Mouse (Mus musculus) spleen, postnatal 10 days (tissue): Measurements from ENCODE around the gene Col4a2.

ENCODE experiments used
- DNase-seq, 2 experiments: peaks; one replicate each; pipeline ENCODE4 v3.0.0; 2021 to 2022; ENCODE audit warnings: low spot score in 2 of 2

Gene Col4a2

GRCm38 (mm10) chr8:11357921-11358436 lies 45.4 kb downstream of the Col4a2 start:
- DNase-seq, result no peak

DNA sequence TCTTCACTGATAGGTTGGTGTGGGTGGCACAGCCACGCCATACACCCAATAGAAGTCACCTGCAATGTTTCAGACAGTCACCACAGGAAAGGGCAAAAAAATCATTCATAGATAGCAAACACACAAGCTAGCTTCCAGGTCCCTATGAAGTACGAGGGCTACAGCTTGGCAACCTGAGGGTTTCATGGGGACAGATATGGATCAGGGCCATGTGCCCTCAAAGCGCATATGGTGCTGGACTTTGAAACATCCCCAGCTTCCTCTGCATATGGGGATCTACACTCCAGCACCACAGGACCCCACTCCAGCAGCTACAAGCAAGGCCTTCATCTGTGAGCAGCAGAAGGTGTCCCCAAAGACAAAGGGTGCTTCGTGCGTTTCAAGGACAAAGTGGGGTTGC lies 47.2 kb downstream of the Col4a2 start:
- no peak for DNase-seq

DNA sequence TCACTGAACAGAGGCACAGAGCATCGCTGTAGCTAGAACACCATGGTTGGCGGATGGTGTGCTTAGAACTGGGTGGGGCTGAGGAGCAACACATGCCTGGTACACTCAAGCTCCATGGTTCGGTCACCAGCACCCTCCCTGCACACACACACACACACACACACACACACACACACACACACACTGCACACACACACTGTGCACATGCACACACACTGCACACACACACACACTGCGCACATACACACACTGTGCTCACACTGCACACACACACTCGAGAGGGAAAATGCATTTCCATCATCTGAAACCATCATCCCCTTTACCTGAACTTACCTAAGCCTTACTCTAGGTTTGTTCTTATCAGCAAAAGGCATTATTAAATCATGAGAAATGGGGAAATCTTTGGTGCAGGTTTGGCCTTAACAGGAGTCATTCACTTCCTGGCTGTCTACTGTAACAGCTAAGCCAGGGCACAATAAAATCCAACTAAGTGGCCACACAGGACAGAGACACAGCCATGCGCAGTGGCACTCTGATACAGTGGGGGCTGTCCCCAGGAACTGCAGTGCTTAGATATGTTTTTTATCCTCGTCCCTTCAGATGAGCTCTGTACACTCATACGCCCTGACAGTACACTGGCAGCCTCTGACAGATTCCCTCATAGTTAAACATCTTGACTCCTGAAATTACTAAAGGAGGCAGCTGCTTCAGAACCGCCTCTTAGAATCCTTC lies 49.1 kb downstream of the Col4a2 start:
- no peak for DNase-seq

GRCm38 (mm10) chr8:11362278-11363214 lies 49.9 kb downstream of the Col4a2 start:
- DNase-seq, result no peak

GRCm38 (mm10) chr8:11363340-11364126 lies 50.9 kb downstream of the Col4a2 start:
- no peak for DNase-seq

DNA sequence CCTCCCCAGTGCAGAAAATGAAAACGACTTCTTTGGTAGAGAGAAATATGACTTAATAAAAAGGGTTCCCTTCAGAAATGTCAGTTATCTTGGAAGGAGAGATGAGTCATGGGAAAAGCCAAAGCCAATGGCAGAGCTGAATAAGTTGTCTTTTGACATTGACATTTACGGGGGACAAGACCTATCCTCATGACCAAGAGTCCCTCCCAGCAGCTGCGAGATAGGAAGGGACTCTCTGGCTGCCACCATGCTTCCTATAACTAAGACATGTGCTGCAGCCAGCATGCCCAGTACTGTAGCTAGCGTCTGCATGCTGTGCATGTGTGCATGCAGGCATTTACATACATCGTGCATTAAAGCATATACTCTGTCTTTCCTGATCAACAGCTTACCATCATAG lies 53.6 kb downstream of the Col4a2 start:
- DNase-seq, result no peak

- DNase-seq, result no peak
Observed at GRCm38 (mm10) chr8:11366741-11367140, 54.1 kb downstream of the Col4a2 start.

GRCm38 (mm10) chr8:11367670-11368069 lies 55.1 kb downstream of the Col4a2 start:
- no peak for DNase-seq

DNA sequence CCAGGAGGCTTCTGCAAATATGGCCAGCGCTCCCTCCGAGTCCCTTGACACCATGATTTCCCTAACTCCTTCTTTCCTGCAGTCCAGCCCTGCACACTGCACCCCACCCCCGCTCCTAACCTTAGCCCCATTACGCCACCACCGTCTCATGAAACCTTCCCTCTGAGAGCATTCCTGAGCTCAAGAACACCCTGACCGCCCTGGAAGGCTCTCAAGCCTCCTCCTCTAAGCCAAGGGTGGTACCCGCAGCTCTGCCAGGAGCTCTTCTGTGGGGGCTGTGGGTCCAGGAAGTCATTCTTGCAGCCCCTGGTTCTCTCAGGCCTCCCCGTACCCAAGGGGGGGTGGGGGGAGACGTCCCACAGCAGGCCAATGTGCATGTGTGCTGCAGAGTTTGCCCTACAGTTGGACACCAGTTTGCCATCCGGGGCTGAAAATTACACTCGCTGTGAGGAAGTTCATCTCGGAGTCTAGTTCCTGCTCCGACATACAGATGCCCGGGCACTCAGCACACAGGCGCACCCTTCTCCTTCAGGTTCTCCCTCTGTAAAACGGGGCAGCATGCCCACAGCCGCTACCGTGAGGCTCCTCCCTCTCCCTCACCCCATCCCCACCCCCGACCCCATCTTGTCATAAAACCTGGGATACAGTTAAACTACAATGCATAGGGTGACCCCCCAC lies 57.1 kb downstream of the Col4a2 start:
- no peak for DNase-seq

DNA sequence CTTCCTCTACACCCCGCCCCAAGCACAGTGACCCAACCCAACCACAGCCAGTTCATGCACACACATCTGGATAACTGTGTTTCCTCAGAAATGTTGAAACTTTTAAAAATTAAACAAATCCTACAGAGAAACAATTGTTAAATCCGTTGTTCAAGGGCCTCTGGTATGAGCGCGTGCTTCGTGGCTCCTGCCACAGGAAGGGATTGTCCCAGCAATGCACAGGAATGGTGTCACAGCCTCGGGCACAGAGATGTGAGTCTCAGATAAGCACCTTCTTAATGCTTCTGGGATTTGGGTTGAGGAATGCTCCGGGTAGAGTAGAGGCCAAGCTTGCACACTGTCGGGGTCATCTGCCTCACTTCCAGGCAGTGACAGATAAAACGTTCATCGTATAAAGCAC lies 58.7 kb downstream of the Col4a2 start:
- DNase-seq, result no peak

- DNase-seq, result no peak
Observed at GRCm38 (mm10) chr8:11372080-11372479, 59.5 kb downstream of the Col4a2 start.

- no peak for DNase-seq
Observed at GRCm38 (mm10) chr8:11373643-11374325, 61.2 kb downstream of the Col4a2 start.

DNA sequence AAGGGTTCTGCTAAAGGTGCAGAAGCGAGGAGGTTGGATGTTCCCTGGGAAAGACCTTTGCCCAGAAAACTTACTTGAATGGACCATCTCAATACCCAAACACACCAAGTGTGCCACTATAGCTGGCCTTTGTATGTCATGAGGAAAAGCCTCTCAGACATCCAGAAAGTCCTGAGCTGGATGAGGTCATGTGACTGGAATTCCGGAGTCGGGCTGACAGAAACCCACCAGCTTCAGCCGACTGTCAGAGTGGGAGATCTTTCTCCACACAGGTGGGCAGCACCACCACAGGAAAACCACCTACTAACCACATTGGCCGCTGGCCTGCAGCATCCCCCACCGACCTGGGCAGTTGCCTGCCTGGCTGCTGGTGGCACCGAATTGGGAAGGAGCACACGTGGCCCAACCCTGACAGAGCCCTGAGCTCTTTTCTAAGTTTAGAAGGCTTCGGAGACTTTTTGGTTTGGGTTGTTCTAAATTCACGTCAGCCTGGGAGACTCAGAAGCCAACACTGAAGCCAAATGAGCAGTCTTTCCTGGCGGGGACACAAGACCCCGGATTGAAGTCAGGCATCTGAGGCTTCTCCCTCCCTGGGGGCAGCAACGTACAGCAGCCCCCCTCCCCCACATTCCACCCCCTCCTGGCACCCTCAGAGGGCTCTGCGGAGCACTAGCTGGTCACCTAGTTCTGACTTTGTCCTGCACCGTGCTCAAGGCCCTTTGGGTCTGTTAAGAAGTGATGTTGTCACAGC lies 61.9 kb downstream of the Col4a2 start:
- no peak for DNase-seq

DNA sequence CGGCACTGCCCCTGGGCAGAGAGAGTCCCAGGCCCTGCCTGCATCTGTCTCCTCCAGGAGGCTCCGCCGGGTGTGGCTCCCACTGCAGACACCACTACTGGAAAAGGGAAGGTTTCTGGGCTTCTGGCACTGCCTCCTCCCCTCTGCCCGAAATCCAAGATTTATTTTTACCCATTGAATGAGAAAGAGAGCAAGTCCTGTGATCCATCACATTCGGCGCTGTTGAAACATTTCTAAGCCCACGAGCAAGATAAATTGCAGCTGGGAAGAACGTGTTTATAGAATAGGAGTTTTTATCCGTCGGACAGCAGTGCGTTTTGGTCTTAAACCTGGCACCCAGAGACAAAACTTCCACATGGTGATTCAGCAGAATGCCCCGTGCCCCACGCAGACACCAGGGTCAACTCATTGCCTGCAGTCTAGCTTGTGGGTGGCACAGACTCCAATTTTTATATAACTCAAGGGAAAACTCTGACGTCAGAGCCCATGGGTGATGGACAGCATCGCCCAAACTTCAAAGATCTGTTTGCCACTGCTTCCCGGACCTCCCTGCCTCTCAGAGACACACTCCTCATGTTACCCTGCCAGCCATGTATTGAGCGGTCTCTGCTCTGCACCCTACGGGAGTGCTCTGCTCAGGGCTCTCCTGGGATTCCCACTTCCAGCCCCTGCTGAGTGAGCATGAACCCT lies 63.3 kb downstream of the Col4a2 start:
- no peak for DNase-seq

GRCm38 (mm10) chr8:11377391-11378210 lies 65.0 kb downstream of the Col4a2 start:
- DNase-seq, result no peak

DNA sequence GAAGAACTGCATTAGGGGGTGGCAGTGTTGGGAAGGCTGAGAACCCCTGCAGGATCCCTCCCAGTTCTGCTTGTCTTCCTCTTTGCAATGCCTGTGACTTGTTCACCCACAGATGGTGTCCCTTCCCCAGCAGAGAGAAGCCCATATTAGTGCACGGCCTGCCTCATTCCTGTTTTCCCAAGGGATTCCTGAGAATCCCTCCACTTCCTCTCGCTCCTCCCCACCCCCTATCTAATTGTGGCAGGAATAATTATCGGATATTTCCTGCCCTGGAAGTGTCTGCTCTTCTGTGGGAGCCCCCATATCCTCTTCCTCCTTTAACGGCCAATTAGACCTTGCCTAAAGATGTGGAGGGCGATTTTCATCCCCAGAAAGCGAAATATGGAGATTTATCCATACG lies 67.0 kb downstream of the Col4a2 start:
- DNase-seq, result no peak

GRCm38 (mm10) chr8:11381544-11381943 lies 68.9 kb downstream of the Col4a2 start:
- no peak for DNase-seq

DNA sequence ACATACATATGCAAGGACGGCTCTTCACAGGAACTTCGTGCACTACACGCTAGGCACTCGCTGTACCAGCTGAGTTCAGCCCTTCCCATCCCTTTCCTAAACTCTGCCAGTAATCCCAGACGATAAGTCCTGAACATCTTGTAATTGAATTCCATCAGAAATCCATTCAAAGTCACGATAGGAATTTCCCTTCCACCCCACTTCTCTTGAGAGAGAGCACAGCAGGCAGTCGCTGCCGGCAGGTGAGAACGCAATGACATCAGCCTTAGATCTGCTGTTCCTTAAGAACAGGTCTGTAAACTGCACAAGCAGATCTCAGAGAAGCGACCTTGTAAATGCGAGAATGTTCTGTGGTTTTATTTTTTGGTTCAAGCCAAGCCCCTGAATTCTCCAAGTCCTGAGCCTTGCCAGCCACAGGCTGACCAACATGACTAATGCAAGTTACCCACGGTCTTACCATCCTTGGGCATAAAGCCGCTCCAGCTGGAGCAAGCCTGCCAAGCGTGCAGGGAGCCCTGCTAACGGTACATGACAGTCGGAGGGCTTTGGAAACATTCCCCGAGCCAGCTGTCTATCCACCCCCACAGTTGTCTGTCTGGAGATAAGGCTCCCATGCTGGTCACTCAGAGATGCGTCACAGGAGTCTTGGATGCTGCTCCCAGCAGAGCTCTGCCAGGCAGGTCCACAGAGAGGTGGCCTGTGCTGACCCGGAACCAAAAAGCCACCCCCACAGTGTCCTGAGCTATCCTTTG lies 69.6 kb downstream of the Col4a2 start:
- no peak for DNase-seq
